Mouse (Mus musculus) cortical plate, adult 2 months (tissue): ENCODE data around the gene Arpc1b.

Source experiments
- CTCF ChIP-seq: fragments of 200-500 bp; IDR thresholded peaks from 2 replicates; pipeline ENCODE4 v1.5.1; 2011; ENCODE audit warnings: mild to moderate bottlenecking, control low read depth, low read length; ENCODE audit not compliant: insufficient read depth; ENCODE audit errors: extremely low read depth
- POLR2A ChIP-seq: fragments of 200-500 bp; IDR thresholded peaks from 2 replicates; pipeline ENCODE4 v1.6.1; 2011; ENCODE audit warnings: mild to moderate bottlenecking, low read length, control low read depth; ENCODE audit not compliant: insufficient read depth; ENCODE audit errors: extremely low read depth

GRCm38 (mm10) chr5:145088186-145088585 is 25.8 kb upstream of the Arpc1b start:
- TF ChIP-seq CTCF (no peak), POLR2A (no peak)
